Mouse (Mus musculus): ENCODE results near the gene Adgre1. TPM values are rescaled to one million over a fixed set of nuclear protein-coding genes. Genes with fewer than 3 reads are reported as not detected.

Gene Adgre1
- polyA plus RNA-seq, 1 experiment = 38.4 TPM

GRCm38 (mm10) chr17:57347017-57347416 lies 11.5 kb upstream of the Adgre1 start:
- WGBS = 9% methylated on average over 6 of the region's 6 CpGs
- Histone ChIP-seq H3K27me3 (ENCODE audit: control insufficient read depth, insufficient read depth, low read length) (no peaks in the 10 kb centered on the region), H3K4me3 (ENCODE audit: extremely low read depth, insufficient read depth, insufficient read length) (no peak overlapping the region), H3K4me1 (ENCODE audit: control insufficient read depth, insufficient read depth, insufficient read length) (peaks cover 38% of the 10 kb centered on the region), H3K27ac (ENCODE audit: insufficient read depth, low read length) (peak overlapping the region; percentile 70), H3K36me3 (ENCODE audit: control insufficient read depth, insufficient read depth, low read length) (no peaks in the 10 kb centered on the region)
- peak; percentile 56 to 83 for DNase-seq (ENCODE audit: low read depth in 1 of 2, low spot score in 2 of 2)
- TF ChIP-seq CTCF (IDR thresholded peaks at IDR 0.05; ENCODE audit: extremely low read depth, insufficient read depth, insufficient read length, insufficient replicate concordance) (no peak), POLR2A (IDR thresholded peaks at IDR 0.05; ENCODE audit: low read depth, low read length) (no peak)

- Histone ChIP-seq H3K27ac (ENCODE audit: insufficient read depth, low read length) (peak overlapping the region; percentile 70), H3K36me3 (ENCODE audit: control insufficient read depth, insufficient read depth, low read length) (no peaks in the 10 kb centered on the region), H3K4me3 (ENCODE audit: extremely low read depth, insufficient read depth, insufficient read length) (no peak overlapping the region), H3K4me1 (ENCODE audit: control insufficient read depth, insufficient read depth, insufficient read length) (peaks cover 32% of the 10 kb centered on the region), H3K27me3 (ENCODE audit: control insufficient read depth, insufficient read depth, low read length) (no peaks in the 10 kb centered on the region)
- DNase-seq (ENCODE audit: low read depth in 1 of 2, low spot score in 2 of 2) = no peak
- TF ChIP-seq POLR2A (IDR thresholded peaks at IDR 0.05; ENCODE audit: low read depth, low read length) (no peak), CTCF (IDR thresholded peaks at IDR 0.05; ENCODE audit: extremely low read depth, insufficient read depth, insufficient read length, insufficient replicate concordance) (no peak)
- 64% methylated on average over 2 of the region's 2 CpGs for WGBS
Observed at GRCm38 (mm10) chr17:57347781-57348180, 10.7 kb upstream of the Adgre1 start.

GRCm38 (mm10) chr17:57349067-57349466 lies 9.4 kb upstream of the Adgre1 start:
- H3K27me3 ChIP-seq (ENCODE audit: control insufficient read depth, insufficient read depth, low read length) = no peaks in the 10 kb centered on the region
- TF ChIP-seq CTCF (IDR thresholded peaks at IDR 0.05; ENCODE audit: extremely low read depth, insufficient read depth, insufficient read length, insufficient replicate concordance) (no peak), POLR2A (IDR thresholded peaks at IDR 0.05; ENCODE audit: low read depth, low read length) (peak; percentile 3; the same call in 1 of the 2 replicates)
- H3K27ac ChIP-seq (ENCODE audit: insufficient read depth, low read length) = peak overlapping the region; percentile 86
- 21% methylated on average over 5 of the region's 5 CpGs for WGBS
- H3K4me1 ChIP-seq (ENCODE audit: control insufficient read depth, insufficient read depth, insufficient read length) = peaks cover 25% of the 10 kb centered on the region
- no peak overlapping the region for H3K4me3 ChIP-seq (ENCODE audit: extremely low read depth, insufficient read depth, insufficient read length)
- no peaks in the 10 kb centered on the region for H3K36me3 ChIP-seq (ENCODE audit: control insufficient read depth, insufficient read depth, low read length)
- peak; percentile 41 to 74 for DNase-seq (ENCODE audit: low read depth in 1 of 2, low spot score in 2 of 2)

- Histone ChIP-seq H3K4me3 (ENCODE audit: extremely low read depth, insufficient read depth, insufficient read length) (no peak overlapping the region), H3K27me3 (ENCODE audit: control insufficient read depth, insufficient read depth, low read length) (no peaks in the 10 kb centered on the region), H3K27ac (ENCODE audit: insufficient read depth, low read length) (peak overlapping the region; percentile 54; the same call in 1 of the 2 replicates), H3K36me3 (ENCODE audit: control insufficient read depth, insufficient read depth, low read length) (no peaks in the 10 kb centered on the region), H3K4me1 (ENCODE audit: control insufficient read depth, insufficient read depth, insufficient read length) (peaks cover 19% of the 10 kb centered on the region)
- WGBS = 72% methylated on average over 5 of the region's 5 CpGs
- DNase-seq (ENCODE audit: low read depth in 1 of 2, low spot score in 2 of 2) = no peak
- no peak for TF ChIP-seq POLR2A (IDR thresholded peaks at IDR 0.05; ENCODE audit: low read depth, low read length)
- no peak for TF ChIP-seq CTCF (IDR thresholded peaks at IDR 0.05; ENCODE audit: extremely low read depth, insufficient read depth, insufficient read length, insufficient replicate concordance)
Observed at GRCm38 (mm10) chr17:57350212-57350611, 8.3 kb upstream of the Adgre1 start.

- no peak for DNase-seq (ENCODE audit: low read depth in 1 of 2, low spot score in 2 of 2)
- TF ChIP-seq POLR2A (IDR thresholded peaks at IDR 0.05; ENCODE audit: low read depth, low read length) = no peak
- TF ChIP-seq CTCF (IDR thresholded peaks at IDR 0.05; ENCODE audit: extremely low read depth, insufficient read depth, insufficient read length, insufficient replicate concordance) = no peak
- Histone ChIP-seq H3K4me3 (ENCODE audit: extremely low read depth, insufficient read depth, insufficient read length) (no peak overlapping the region), H3K27ac (ENCODE audit: insufficient read depth, low read length) (no peak overlapping the region), H3K36me3 (ENCODE audit: control insufficient read depth, insufficient read depth, low read length) (no peaks in the 10 kb centered on the region), H3K4me1 (ENCODE audit: control insufficient read depth, insufficient read depth, insufficient read length) (peaks cover 19% of the 10 kb centered on the region), H3K27me3 (ENCODE audit: control insufficient read depth, insufficient read depth, low read length) (no peaks in the 10 kb centered on the region)
- 94% methylated on average over 9 of the region's 9 CpGs for WGBS
Observed at GRCm38 (mm10) chr17:57351107-57351506, 7.4 kb upstream of the Adgre1 start.

GRCm38 (mm10) chr17:57359485-57360241 lies 1.2 kb downstream of the Adgre1 start:
- Histone ChIP-seq H3K27me3 (ENCODE audit: control insufficient read depth, insufficient read depth, low read length) (no peaks in the 10 kb centered on the region), H3K4me1 (ENCODE audit: control insufficient read depth, insufficient read depth, insufficient read length) (peaks cover 9% of the 10 kb centered on the region; the same call in 1 of the 2 replicates), H3K36me3 (ENCODE audit: control insufficient read depth, insufficient read depth, low read length) (no peaks in the 10 kb centered on the region), H3K27ac (ENCODE audit: insufficient read depth, low read length) (0 out of 2 replicates have a peak overlapping the region, but pooled peaks have one; percentile 0), H3K4me3 (ENCODE audit: extremely low read depth, insufficient read depth, insufficient read length) (no peak overlapping the region)
- no peak for TF ChIP-seq CTCF (IDR thresholded peaks at IDR 0.05; ENCODE audit: extremely low read depth, insufficient read depth, insufficient read length, insufficient replicate concordance)
- no peak for TF ChIP-seq POLR2A (IDR thresholded peaks at IDR 0.05; ENCODE audit: low read depth, low read length)
- DNase-seq (ENCODE audit: low read depth in 1 of 2, low spot score in 2 of 2) = no peak
- WGBS = 66% methylated on average over 11 of the region's 11 CpGs

Other genes with a start within 250 kb of the Adgre1 start
- 0.36 and 0.55 TPM in 2 replicates for gene Cd70, start 208.9 kb upstream of the Adgre1 start, polyA plus RNA-seq (2012; rRNA removed)
- gene Tnfsf14, start 164.5 kb upstream of the Adgre1 start, polyA plus RNA-seq (2012; rRNA removed) = 6.1 and 7.9 TPM in 2 replicates
- 160 and 170 TPM in 2 replicates for gene C3, start 130.6 kb upstream of the Adgre1 start, polyA plus RNA-seq (2012; rRNA removed)
- 38.5 and 39.0 TPM in 2 replicates for gene Gpr108, start 110.2 kb upstream of the Adgre1 start, polyA plus RNA-seq (2012; rRNA removed)
- 9.8 and 10.5 TPM in 2 replicates for gene Trip10, start 109.2 kb upstream of the Adgre1 start, polyA plus RNA-seq (2012; rRNA removed)
- gene Vav1, start 79.6 kb upstream of the Adgre1 start, polyA plus RNA-seq (2012; rRNA removed) = 51.6 and 53.3 TPM in 2 replicates
- not detected in 2 replicates for gene Vmn2r120, start 186.8 kb downstream of the Adgre1 start, polyA plus RNA-seq (2012; rRNA removed)